Mouse (Mus musculus) stomach, postnatal 0 days (tissue): Measurements from ENCODE around the gene Dsn1.

Experiments used
- CTCF ChIP-seq: IDR thresholded peaks from 2 replicates; pipeline ENCODE4 v1.5.1; 2016; ENCODE audit warnings: antibody characterized with exemption, low read depth, mild to moderate bottlenecking, moderate library complexity
- EP300 ChIP-seq: optimal IDR thresholded peaks from 2 replicates; pipeline ENCODE3; 2016; ENCODE audit warnings: antibody characterized with exemption

- no peak for TF ChIP-seq CTCF
- no peak for TF ChIP-seq EP300
These were observed 26.9 kb downstream of the Dsn1 start for GRCm38 (mm10) chr2:156980059-156980458.
